Mouse (Mus musculus): ENCODE measurements at regions not wholly inside any gene's neighbourhood (a gene's known extent, or its start where the extent isn't known, plus 50 kb on each side); places are given as distances from the start of the nearest gene placed in this dataset.

GRCm38 (mm10) chr1:42354020-42354419 is 341.5 kb upstream of the Pou3f3 start:
- TF ChIP-seq POLR2A (IDR thresholded peaks at IDR 0.05; ENCODE audit: insufficient read depth, low read depth, low read length), result no peak
- no peak for TF ChIP-seq CTCF (IDR thresholded peaks at IDR 0.05)
- TF ChIP-seq EP300 (IDR thresholded peaks at IDR 0.05; ENCODE audit: insufficient read depth, low read depth, low read length), result no peak
- Histone ChIP-seq H3K79me2 (replicated peaks; ENCODE audit: control insufficient read depth, insufficient read depth, low read length) (no peaks in the 10 kb centered on the region), H3K9ac (ENCODE audit: low read depth, low read length) (no peak overlapping the region), H3K27ac (no peak overlapping the region), H3K27me3 (ENCODE audit: control insufficient read depth, insufficient read depth, low read length) (no peaks in the 10 kb centered on the region), H3K36me3 (ENCODE audit: control insufficient read depth, insufficient read depth, low read length) (no peaks in the 10 kb centered on the region), H3K4me3 (no peak overlapping the region), H3K4me1 (ENCODE audit: control insufficient read depth, insufficient read depth, low read length) (no peaks in the 10 kb centered on the region)
- 86% methylated on average over 6 of the region's 6 CpGs for WGBS
- no peak for DNase-seq
- intact Hi-C loops (cut with DNase I), result no loop called here

GRCm38 (mm10) chr1:42362438-42362837 is 333.1 kb upstream of the Pou3f3 start:
- no peaks in the 10 kb centered on the region for H3K36me3 ChIP-seq (ENCODE audit: control insufficient read depth, insufficient read depth, low read length)
- H3K9ac ChIP-seq (ENCODE audit: low read depth, low read length), result no peak overlapping the region
- no peak for DNase-seq
- H3K79me2 ChIP-seq (replicated peaks; ENCODE audit: control insufficient read depth, insufficient read depth, low read length), result no peaks in the 10 kb centered on the region
- H3K4me1 ChIP-seq (ENCODE audit: control insufficient read depth, insufficient read depth, low read length), result no peaks in the 10 kb centered on the region
- no peaks in the 10 kb centered on the region for H3K27me3 ChIP-seq (ENCODE audit: control insufficient read depth, insufficient read depth, low read length)
- no peak overlapping the region for H3K4me3 ChIP-seq
- WGBS, result 75% methylated on average over 3 of the region's 3 CpGs
- H3K27ac ChIP-seq, result no peak overlapping the region
- intact Hi-C loops (cut with DNase I), result no loop called here
- TF ChIP-seq EP300 (IDR thresholded peaks at IDR 0.05; ENCODE audit: insufficient read depth, low read depth, low read length), result no peak
- TF ChIP-seq CTCF (IDR thresholded peaks at IDR 0.05), result no peak
- no peak for TF ChIP-seq POLR2A (IDR thresholded peaks at IDR 0.05; ENCODE audit: insufficient read depth, low read depth, low read length)

GRCm38 (mm10) chr1:42365648-42366324 is 329.8 kb upstream of the Pou3f3 start:
- Histone ChIP-seq H3K27ac (no peak overlapping the region), H3K4me3 (no peak overlapping the region), H3K79me2 (replicated peaks; ENCODE audit: control insufficient read depth, insufficient read depth, low read length) (no peaks in the 10 kb centered on the region), H3K36me3 (ENCODE audit: control insufficient read depth, insufficient read depth, low read length) (no peaks in the 10 kb centered on the region), H3K27me3 (ENCODE audit: control insufficient read depth, insufficient read depth, low read length) (no peaks in the 10 kb centered on the region), H3K4me1 (ENCODE audit: control insufficient read depth, insufficient read depth, low read length) (no peaks in the 10 kb centered on the region), H3K9ac (ENCODE audit: low read depth, low read length) (no peak overlapping the region)
- WGBS, result 84% methylated on average over 4 of the region's 4 CpGs
- DNase-seq, result no peak
- intact Hi-C loops (cut with DNase I), result no loop called here
- no peak for TF ChIP-seq EP300 (IDR thresholded peaks at IDR 0.05; ENCODE audit: insufficient read depth, low read depth, low read length)
- no peak for TF ChIP-seq CTCF (IDR thresholded peaks at IDR 0.05)
- TF ChIP-seq POLR2A (IDR thresholded peaks at IDR 0.05; ENCODE audit: insufficient read depth, low read depth, low read length), result no peak

GRCm38 (mm10) chr1:42387919-42388684 is 307.5 kb upstream of the Pou3f3 start:
- no peak overlapping the region for H3K27ac ChIP-seq
- no peaks in the 10 kb centered on the region for H3K79me2 ChIP-seq (replicated peaks; ENCODE audit: control insufficient read depth, insufficient read depth, low read length)
- H3K4me1 ChIP-seq (ENCODE audit: control insufficient read depth, insufficient read depth, low read length), result no peaks in the 10 kb centered on the region
- WGBS, result 41% methylated on average over 18 of the region's 18 CpGs
- no peak for DNase-seq
- H3K36me3 ChIP-seq (ENCODE audit: control insufficient read depth, insufficient read depth, low read length), result no peaks in the 10 kb centered on the region
- H3K9ac ChIP-seq (ENCODE audit: low read depth, low read length), result no peak overlapping the region
- intact Hi-C loops (cut with DNase I), result no loop called here
- H3K27me3 ChIP-seq (ENCODE audit: control insufficient read depth, insufficient read depth, low read length), result no peaks in the 10 kb centered on the region
- no peak overlapping the region for H3K4me3 ChIP-seq
- TF ChIP-seq EP300 (IDR thresholded peaks at IDR 0.05; ENCODE audit: insufficient read depth, low read depth, low read length) (no peak), CTCF (IDR thresholded peaks at IDR 0.05) (no peak), POLR2A (IDR thresholded peaks at IDR 0.05; ENCODE audit: insufficient read depth, low read depth, low read length) (no peak)

- H3K4me1 ChIP-seq (ENCODE audit: control insufficient read depth, insufficient read depth, low read length), result no peaks in the 10 kb centered on the region
- no peak overlapping the region for H3K4me3 ChIP-seq
- H3K79me2 ChIP-seq (replicated peaks; ENCODE audit: control insufficient read depth, insufficient read depth, low read length), result no peaks in the 10 kb centered on the region
- intact Hi-C loops (cut with DNase I), result no loop called here
- DNase-seq, result no peak
- WGBS, result 84% methylated on average over 6 of the region's 6 CpGs
- TF ChIP-seq CTCF (IDR thresholded peaks at IDR 0.05) (no peak), POLR2A (IDR thresholded peaks at IDR 0.05; ENCODE audit: insufficient read depth, low read depth, low read length) (no peak)
- no peaks in the 10 kb centered on the region for H3K27me3 ChIP-seq (ENCODE audit: control insufficient read depth, insufficient read depth, low read length)
- no peak overlapping the region for H3K27ac ChIP-seq
- H3K9ac ChIP-seq (ENCODE audit: low read depth, low read length), result no peak overlapping the region
- H3K36me3 ChIP-seq (ENCODE audit: control insufficient read depth, insufficient read depth, low read length), result no peaks in the 10 kb centered on the region
These were observed 306.8 kb upstream of the Pou3f3 start for GRCm38 (mm10) chr1:42388740-42389139.

- 69% methylated on average over 13 of the region's 13 CpGs for WGBS
- Histone ChIP-seq H3K27ac (no peak overlapping the region), H3K79me2 (replicated peaks; ENCODE audit: control insufficient read depth, insufficient read depth, low read length) (no peaks in the 10 kb centered on the region), H3K4me3 (no peak overlapping the region), H3K36me3 (ENCODE audit: control insufficient read depth, insufficient read depth, low read length) (no peaks in the 10 kb centered on the region), H3K9ac (ENCODE audit: low read depth, low read length) (no peak overlapping the region), H3K4me1 (ENCODE audit: control insufficient read depth, insufficient read depth, low read length) (no peaks in the 10 kb centered on the region), H3K27me3 (ENCODE audit: control insufficient read depth, insufficient read depth, low read length) (peaks cover 2% of the 10 kb centered on the region; the same call in 1 of the 2 replicates)
- DNase-seq, result no peak
- intact Hi-C loops (cut with DNase I), result no loop called here
- TF ChIP-seq EP300 (IDR thresholded peaks at IDR 0.05; ENCODE audit: insufficient read depth, low read depth, low read length), result no peak
These were observed 299.8 kb upstream of the Pou3f3 start for GRCm38 (mm10) chr1:42395651-42396260.

All from heart, adult 2 months (tissue).